Mouse (Mus musculus): ENCODE results near the gene Tspyl3.

DNA sequence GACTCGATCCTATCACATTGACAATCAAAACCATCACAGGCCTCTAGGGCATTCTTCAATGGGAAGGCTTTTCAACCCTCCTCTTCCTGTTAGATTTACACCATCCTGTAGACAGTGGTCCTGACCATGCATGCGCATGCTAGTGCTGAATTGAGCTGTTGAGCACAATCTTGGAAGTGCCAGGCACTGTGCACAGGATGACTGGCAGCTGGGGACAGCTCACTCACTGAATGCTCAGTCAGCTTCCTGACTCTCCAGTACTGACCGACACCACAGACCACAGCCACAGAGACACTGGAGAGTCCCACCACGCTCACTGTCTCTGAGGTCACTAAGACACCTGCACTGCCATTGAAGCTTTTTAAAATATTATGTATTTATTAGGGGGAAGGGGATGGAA lies 9.8 kb downstream of the Tspyl3 start:
- TF ChIP-seq CTCF (IDR thresholded peaks at IDR 0.05; ENCODE audit: low read depth): no peak
- TF ChIP-seq EP300 (IDR thresholded peaks at IDR 0.05; ENCODE audit: low read depth): no peak

Data from liver, postnatal 0 days (tissue).